ENCODE assay signal across 8 mouse cellular contexts in the genomic region with DNA sequence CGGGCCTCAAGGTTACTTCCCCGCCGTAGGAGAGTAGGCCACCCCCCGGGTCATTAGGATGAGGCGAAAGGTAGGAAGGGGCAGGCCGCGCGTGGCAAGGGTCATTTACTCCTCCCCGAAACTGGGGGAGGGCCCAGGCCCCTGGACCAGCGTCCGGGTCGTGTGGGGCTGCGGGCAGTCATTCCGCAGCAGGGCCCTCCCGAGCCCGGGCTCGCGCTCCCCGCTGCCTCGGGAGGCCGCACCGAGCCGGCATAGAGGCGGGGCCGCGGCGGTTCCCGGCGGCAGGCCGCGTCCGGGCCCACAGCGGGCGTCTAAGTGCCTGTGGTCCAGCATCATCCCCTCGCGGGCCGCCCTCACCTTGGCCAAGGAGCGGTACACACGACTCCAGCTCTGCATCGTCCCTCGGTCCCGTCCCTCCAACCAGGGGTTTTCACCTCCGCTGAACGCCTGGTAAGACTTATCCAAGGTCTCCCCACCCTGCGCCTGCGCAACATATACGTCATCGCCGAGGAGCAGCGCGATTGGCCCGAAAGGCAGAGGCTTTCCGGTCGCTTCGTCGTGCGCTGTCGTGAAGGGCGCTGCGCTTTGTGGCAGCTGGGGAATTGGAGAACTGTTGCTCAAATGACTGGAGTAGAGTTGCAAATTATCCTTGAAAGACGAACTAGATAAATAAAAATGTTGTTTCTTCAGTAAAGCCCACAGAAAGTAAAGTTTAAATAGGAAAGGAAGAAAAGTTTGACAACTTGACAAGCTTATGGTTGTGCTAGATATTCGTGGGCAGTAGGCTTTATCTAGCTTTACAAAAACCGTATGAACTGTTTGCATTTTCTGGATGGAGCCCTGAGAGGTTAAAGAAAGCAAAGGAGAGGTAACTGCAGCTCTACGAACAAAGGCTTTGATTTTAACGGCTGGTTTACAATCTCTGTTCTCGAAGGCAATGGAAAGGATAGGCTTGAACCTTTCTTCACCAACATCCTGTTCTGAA. TPM values are rescaled to one million over a fixed set of nuclear protein-coding genes. Genes with fewer than 3 reads are reported as not detected.
DNase-seq lines count a peak whose midpoint lies in the region; ATAC-seq lines count a peak whose summit lies in the region.

A gene (minus strand): TSS at position 510 of the 985 bp plus-strand sequence.

- peak within 1 kb of the TSS; percentile 88 for H3K4me3 ChIP-seq in lung, embryonic 16.5 days (ENCODE audit: low read length)

- H3K27me3 ChIP-seq in lung, embryonic 16.5 days (ENCODE audit: control insufficient read depth, insufficient read depth, low read depth, low read length), result no peaks in the 10 kb centered on the region

- H3K9me3 ChIP-seq in lung, embryonic 16.5 days (ENCODE audit: control insufficient read depth, low read length), result no peaks in the 10 kb centered on the region

- H3K9ac ChIP-seq in lung, embryonic 16.5 days (ENCODE audit: low read length), result peak within 1 kb of the TSS; percentile 90

- H3K27ac ChIP-seq in lung, embryonic 16.5 days (ENCODE audit: low read length), result peak within 1 kb of the TSS; percentile 73; the same call in 1 of the 2 replicates

- peaks cover 8% of the 10 kb centered on the region for H3K36me3 ChIP-seq in lung, embryonic 16.5 days (ENCODE audit: control insufficient read depth, insufficient read depth, low read length)

- H3K4me2 ChIP-seq in lung, embryonic 16.5 days (ENCODE audit: low read depth, low read length), result peak within 1 kb of the TSS; percentile 79

- 7% methylated on average over 50 of the region's 66 CpGs for WGBS in lung, embryonic 16.5 days

- H3K4me1 ChIP-seq in lung, embryonic 16.5 days (replicated peaks; ENCODE audit: control insufficient read depth, insufficient read depth, low read length), result peaks cover 7% of the 10 kb centered on the region

- ATAC-seq in hematopoietic stem cell, adult 5-6 weeks (replicated peaks in 1 of 2; ENCODE audit: insufficient read depth in 1 of 2, low FRiP score in 2 of 2, low TSS enrichment in 1 of 2, low read depth in 1 of 2, poor library complexity in 2 of 2, severe bottlenecking in 2 of 2), result peak; percentile 98 to 100
- ATAC-seq in lung, embryonic 16.5 days (ENCODE audit: low read depth), result peak; percentile 100

- DNase-seq in MEL-GATA-1-ER (ENCODE audit: extremely low read depth, low read depth), result peak; percentile 90
- DNase-seq in cerebellum, adult 8-10 months, result peak; percentile 94
- DNase-seq in forelimb bud, embryonic 11.5 days (ENCODE audit: low read depth, low spot score), result peak; percentile 95
- DNase-seq in layer of hippocampus, adult 9-10 months (ENCODE audit: low spot score), result peak; percentile 86
- peak; percentile 93 for DNase-seq in ovary, postnatal 10 days (ENCODE audit: low spot score)
- peak; percentile 95 for DNase-seq in thymus, postnatal 10 days (ENCODE audit: low spot score in 2 of 2)

RNA-seq across cellular contexts. Expression of the gene that starts here (rescaled TPM):
- total RNA-seq in hematopoietic stem cell, adult 5-6 weeks (2017), result 119 and 132 TPM in 2 replicates
- polyA plus RNA-seq in lung, embryonic 16.5 days (2015; fragmentation: Nextera tagmentation; extraction: Ambion mirVana), result 107 and 121 TPM in 2 replicates

Comparison
In these comparisons a context has a peak if more than half of its experiments do, and no peak if none do; other contexts are left out.
1. Peak in every context shown above with its lines: DNase-seq, ATAC-seq, H3K4me3 ChIP-seq and H3K27ac ChIP-seq.